Mouse (Mus musculus) right cerebral cortex, postnatal 10 days (tissue): ENCODE measurements around the gene Rapgef5.

Experiments used
- DNase-seq, 2 experiments: peaks; one replicate each; pipeline ENCODE4 v3.0.0; 2021; ENCODE audit warnings: low spot score in 2 of 2

The Rapgef5 gene

GRCm38 (mm10) chr12:117528509-117529145 lies 12.3 kb downstream of the Rapgef5 start:
- DNase-seq: peak in 1 of 2 experiments; percentile 60

GRCm38 (mm10) chr12:117531106-117531505 lies 14.8 kb downstream of the Rapgef5 start:
- DNase-seq: peak in 1 of 2 experiments; percentile 49

GRCm38 (mm10) chr12:117533176-117534086 lies 17.2 kb downstream of the Rapgef5 start:
- DNase-seq: peak; percentile 49 to 50

GRCm38 (mm10) chr12:117534087-117534751 lies 17.9 kb downstream of the Rapgef5 start:
- peak; percentile 70 to 71 for DNase-seq

GRCm38 (mm10) chr12:117540352-117540751 lies 24.1 kb downstream of the Rapgef5 start:
- DNase-seq: no peak

- DNase-seq: no peak
Observed at GRCm38 (mm10) chr12:117545277-117545676, 29.0 kb downstream of the Rapgef5 start.

- no peak for DNase-seq
Observed at GRCm38 (mm10) chr12:117553353-117553752, 37.1 kb downstream of the Rapgef5 start.

- DNase-seq: no peak
Observed at GRCm38 (mm10) chr12:117554612-117555063, 38.4 kb downstream of the Rapgef5 start.

- DNase-seq: peak; percentile 61 to 70
Observed at GRCm38 (mm10) chr12:117560450-117560849, 44.2 kb downstream of the Rapgef5 start.

GRCm38 (mm10) chr12:117561411-117562059 lies 45.3 kb downstream of the Rapgef5 start:
- DNase-seq: no peak

GRCm38 (mm10) chr12:117562085-117562484 lies 45.8 kb downstream of the Rapgef5 start:
- DNase-seq: no peak

- no peak for DNase-seq
Observed at GRCm38 (mm10) chr12:117563859-117564258, 47.6 kb downstream of the Rapgef5 start.

GRCm38 (mm10) chr12:117566298-117566697 lies 50.0 kb downstream of the Rapgef5 start:
- DNase-seq: no peak

GRCm38 (mm10) chr12:117569671-117570070 lies 53.4 kb downstream of the Rapgef5 start:
- no peak for DNase-seq

- DNase-seq: no peak
Observed at GRCm38 (mm10) chr12:117584256-117584655, 68.0 kb downstream of the Rapgef5 start.

GRCm38 (mm10) chr12:117585390-117585789 lies 69.1 kb downstream of the Rapgef5 start:
- DNase-seq: no peak

GRCm38 (mm10) chr12:117586124-117586523 lies 69.8 kb downstream of the Rapgef5 start:
- peak in 1 of 2 experiments; percentile 73 for DNase-seq

- DNase-seq: no peak
Observed at GRCm38 (mm10) chr12:117589186-117589585, 72.9 kb downstream of the Rapgef5 start.

GRCm38 (mm10) chr12:117592019-117592418 lies 75.7 kb downstream of the Rapgef5 start:
- peak; percentile 35 to 39 for DNase-seq

GRCm38 (mm10) chr12:117592583-117592982 lies 76.3 kb downstream of the Rapgef5 start:
- no peak for DNase-seq

GRCm38 (mm10) chr12:117595179-117595578 lies 78.9 kb downstream of the Rapgef5 start:
- no peak for DNase-seq

- no peak for DNase-seq
Observed at GRCm38 (mm10) chr12:117598190-117598589, 81.9 kb downstream of the Rapgef5 start.
